7 mouse cellular contexts compared by ENCODE assay signal in genomic region chr13:117023346-117024050, GRCm38 (mm10). TPM values are rescaled to one million over a fixed set of nuclear protein-coding genes. Genes with fewer than 3 reads are reported as not detected.
DNase-seq lines count a peak whose midpoint lies in the region; ATAC-seq and TF ChIP-seq lines count a peak whose summit lies in the region.

No protein-coding gene starts in this region.

- H3K27ac ChIP-seq in thymus, adult 2 months (ENCODE audit: control insufficient read depth, insufficient read depth, low read length) = peak overlapping the region; percentile 88; the same call in 1 of the 2 replicates
- peak overlapping the region; percentile 91; the same call in 1 of the 2 replicates for H3K27ac ChIP-seq in forebrain, embryonic 12.5 days
- peak overlapping the region; percentile 94; the same call in 1 of the 2 replicates for H3K27ac ChIP-seq in limb, embryonic 12.5 days
- H3K27ac ChIP-seq in stomach, embryonic 14.5 days (ENCODE audit: low read length) = no peak overlapping the region

- no peaks in the 10 kb centered on the region for H3K36me3 ChIP-seq in thymus, adult 2 months (ENCODE audit: control insufficient read depth, insufficient read depth, low read length)
- no peaks in the 10 kb centered on the region for H3K36me3 ChIP-seq in forebrain, embryonic 12.5 days (replicated peaks)
- H3K36me3 ChIP-seq in limb, embryonic 12.5 days = no peaks in the 10 kb centered on the region
- H3K36me3 ChIP-seq in stomach, embryonic 14.5 days (ENCODE audit: control insufficient read depth, insufficient read depth, low read length) = no peaks in the 10 kb centered on the region

- DNase-seq in thymus, adult 2 months = no peak
- DNase-seq in thymus, postnatal 10 days (ENCODE audit: low spot score in 2 of 2) = no peak
- no peak for DNase-seq in left cerebral cortex, adult 18-20 months (ENCODE audit: low spot score in 2 of 2)
- no peak for DNase-seq in kidney, postnatal 25 days

- peak overlapping the region; percentile 74 for H3K4me2 ChIP-seq in forebrain, embryonic 12.5 days
- peak overlapping the region; percentile 72 for H3K4me2 ChIP-seq in limb, embryonic 12.5 days
- peak overlapping the region; percentile 88 for H3K4me2 ChIP-seq in stomach, embryonic 14.5 days (replicated peaks; ENCODE audit: low read depth, low read length)

- TF ChIP-seq CTCF in thymus, adult 2 months (IDR thresholded peaks at IDR 0.05; ENCODE audit: borderline replicate concordance, control insufficient read depth, extremely low read depth, insufficient read depth, low read length, poor library complexity) = no peak

- H3K4me3 ChIP-seq in thymus, adult 2 months (ENCODE audit: control insufficient read depth, insufficient read depth, low read length) = no peak overlapping the region
- H3K4me3 ChIP-seq in forebrain, embryonic 12.5 days (replicated peaks) = peak overlapping the region; percentile 76
- peak overlapping the region; percentile 77 for H3K4me3 ChIP-seq in limb, embryonic 12.5 days (replicated peaks)
- H3K4me3 ChIP-seq in stomach, embryonic 14.5 days (ENCODE audit: low read depth, low read length) = peak overlapping the region; percentile 69

- H3K4me1 ChIP-seq in thymus, adult 2 months (replicated peaks; ENCODE audit: control insufficient read depth, insufficient read depth, low read length) = peaks cover 6% of the 10 kb centered on the region
- H3K4me1 ChIP-seq in forebrain, embryonic 12.5 days = peaks cover 12% of the 10 kb centered on the region
- H3K4me1 ChIP-seq in limb, embryonic 12.5 days (replicated peaks) = peaks cover 17% of the 10 kb centered on the region
- H3K4me1 ChIP-seq in stomach, embryonic 14.5 days (ENCODE audit: control insufficient read depth, insufficient read depth, low read length) = peaks cover 15% of the 10 kb centered on the region

- WGBS in thymus, adult 2 months = 2% methylated on average over 12 of the region's 12 CpGs
- 15% methylated on average over 12 of the region's 12 CpGs for WGBS in forebrain, embryonic 12.5 days
- 10% methylated on average over 12 of the region's 12 CpGs for WGBS in limb, embryonic 12.5 days
- 9% methylated on average over 12 of the region's 12 CpGs for WGBS in stomach, embryonic 14.5 days

- TF ChIP-seq POLR2A in thymus, adult 2 months (IDR thresholded peaks at IDR 0.05; ENCODE audit: control insufficient read depth, extremely low read depth, insufficient read depth, low read length, poor library complexity) = no peak

- peaks cover 3% of the 10 kb centered on the region; the same call in 1 of the 2 replicates for H3K27me3 ChIP-seq in thymus, adult 2 months (ENCODE audit: control insufficient read depth, insufficient read depth, low read length)
- peaks cover 11% of the 10 kb centered on the region; the same call in 1 of the 2 replicates for H3K27me3 ChIP-seq in forebrain, embryonic 12.5 days
- no peaks in the 10 kb centered on the region for H3K27me3 ChIP-seq in limb, embryonic 12.5 days
- H3K27me3 ChIP-seq in stomach, embryonic 14.5 days (ENCODE audit: control insufficient read depth, insufficient read depth, low read length) = no peaks in the 10 kb centered on the region

- ATAC-seq in forebrain, embryonic 12.5 days (ENCODE audit: low FRiP score) = no peak
- no peak for ATAC-seq in limb, embryonic 12.5 days (ENCODE audit: insufficient number of reproducible peaks, insufficient read depth, low FRiP score, low TSS enrichment, low read depth)
- ATAC-seq in stomach, embryonic 14.5 days (ENCODE audit: insufficient number of reproducible peaks, insufficient read depth, low FRiP score, low read depth) = no peak

- H3K9me3 ChIP-seq in forebrain, embryonic 12.5 days = no peaks in the 10 kb centered on the region
- no peaks in the 10 kb centered on the region for H3K9me3 ChIP-seq in limb, embryonic 12.5 days
- H3K9me3 ChIP-seq in stomach, embryonic 14.5 days (ENCODE audit: control insufficient read depth, low read depth, low read length) = no peaks in the 10 kb centered on the region

- peak overlapping the region; percentile 89 for H3K9ac ChIP-seq in forebrain, embryonic 12.5 days
- peak overlapping the region; percentile 92; the same call in 1 of the 2 replicates for H3K9ac ChIP-seq in limb, embryonic 12.5 days (replicated peaks)
- peak overlapping the region; percentile 87; the same call in 1 of the 2 replicates for H3K9ac ChIP-seq in stomach, embryonic 14.5 days (replicated peaks; ENCODE audit: low read depth, low read length)

RNA-seq across cellular contexts. Expression of gene Parp8, which starts 1.8 kb away (rescaled TPM):
- polyA plus RNA-seq in thymus, adult 2 months (2012; rRNA removed) = 14.4 and 17.4 TPM in 2 replicates
- polyA plus RNA-seq in forebrain, embryonic 12.5 days (2016; fragmentation: Nextera tagmentation; extraction: Ambion mirVana) = 14.7 and 17.7 TPM in 2 replicates
- 20.2 and 20.9 TPM in 2 replicates for polyA plus RNA-seq in limb, embryonic 12.5 days (2016; fragmentation: Nextera tagmentation; extraction: Ambion mirVana)
- polyA plus RNA-seq in stomach, embryonic 14.5 days (2014; fragmentation: Nextera tagmentation; extraction: Ambion mirVana) = 25.8 and 28.9 TPM in 2 replicates
- total RNA-seq in left cerebral cortex, adult 18-20 months (2021) = 10 to 100 TPM; 17.1 to 17.8 TPM
